16 mouse cellular contexts compared by ENCODE assay signal in the genomic region with DNA sequence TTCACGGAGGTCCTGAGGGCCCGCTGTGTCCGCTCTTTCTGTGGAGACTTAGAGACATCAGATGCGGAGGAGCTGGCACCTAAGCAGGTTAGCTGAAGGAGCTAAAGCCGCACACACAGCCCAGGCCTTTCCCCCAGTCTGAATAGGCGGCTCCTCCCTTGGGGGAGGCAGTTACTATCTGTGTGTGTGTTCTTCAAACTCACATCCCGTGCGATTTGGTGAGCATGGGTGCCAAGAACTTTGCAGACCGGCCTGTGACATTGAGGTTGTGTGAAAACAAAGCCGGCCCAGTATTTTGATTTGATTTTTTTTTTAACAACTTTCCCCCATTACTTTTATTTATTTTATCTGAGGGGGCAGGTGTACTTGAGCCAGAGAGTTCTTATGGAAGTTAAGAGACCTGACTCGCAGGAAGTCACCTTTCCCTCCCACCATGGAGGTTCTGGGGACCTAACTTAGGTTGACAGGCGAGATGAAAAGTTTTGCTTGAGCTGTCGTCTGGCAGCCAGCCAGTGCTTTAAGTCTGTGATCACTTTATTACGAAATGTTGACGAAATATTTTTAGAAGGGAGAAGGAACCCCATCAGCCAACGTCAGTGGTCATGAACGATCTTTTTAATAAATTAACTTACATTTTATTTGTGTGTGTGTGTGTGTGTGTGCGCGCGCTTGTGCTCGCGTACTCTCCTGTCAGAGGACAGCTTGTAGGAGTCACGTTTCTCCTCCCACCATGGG. TPM values are rescaled to one million over a fixed set of nuclear protein-coding genes. Genes with fewer than 3 reads are reported as not detected.
DNase-seq lines count a peak whose midpoint lies in the region; ATAC-seq and TF ChIP-seq lines count a peak whose summit lies in the region.
"Had no signal": no experiment of that assay in that cellular context is flagged by ENCODE, and none has a peak within 500 bp of the region (broad histone marks: within the 10 kb centered on the region; RNA-seq: fewer than 3 reads in every experiment).

No protein-coding gene starts in this region.

- no peak for TF ChIP-seq CTCF in liver, adult 2 months (IDR thresholded peaks at IDR 0.05; ENCODE audit: low read depth, low read length)
- no peak for TF ChIP-seq CTCF in cerebellum, adult 2 months (IDR thresholded peaks at IDR 0.05; ENCODE audit: borderline replicate concordance, insufficient read depth, low read depth, low read length)

- H3K79me2 ChIP-seq in liver, adult 2 months (ENCODE audit: control insufficient read depth, insufficient read depth, low read length): peaks cover 26% of the 10 kb centered on the region; the same call in 1 of the 2 replicates

- H3K9ac ChIP-seq in liver, adult 2 months (ENCODE audit: low read depth, low read length): peak overlapping the region; percentile 31; the same call in 1 of the 2 replicates
- H3K9ac ChIP-seq in liver, embryonic 12.5 days: no peak overlapping the region
- H3K9ac ChIP-seq in lung, embryonic 16.5 days (ENCODE audit: low read length): no peak overlapping the region
- no peak overlapping the region for H3K9ac ChIP-seq in hindbrain, embryonic 12.5 days
- H3K9ac ChIP-seq: forebrain, embryonic 13.5 days; heart, embryonic 13.5 days; liver, embryonic 14.5 days had no signal

- H3K36me3 ChIP-seq in liver, adult 2 months (ENCODE audit: control insufficient read depth, insufficient read depth, low read length): no peaks in the 10 kb centered on the region
- 0 out of 2 replicates have a peak, but pooled peaks cover 10% of the 10 kb centered on the region for H3K36me3 ChIP-seq in liver, embryonic 12.5 days
- H3K36me3 ChIP-seq in lung, embryonic 16.5 days (ENCODE audit: control insufficient read depth, insufficient read depth, low read length): no peaks in the 10 kb centered on the region
- no peaks in the 10 kb centered on the region for H3K36me3 ChIP-seq in hindbrain, embryonic 12.5 days
- H3K36me3 ChIP-seq: heart, embryonic 13.5 days had no signal

- no peak overlapping the region for H3K4me3 ChIP-seq in liver, adult 2 months (ENCODE audit: insufficient read depth, low read depth, low read length)
- no peak overlapping the region for H3K4me3 ChIP-seq in liver, embryonic 12.5 days
- H3K4me3 ChIP-seq in lung, embryonic 16.5 days (ENCODE audit: low read length): no peak overlapping the region
- no peak overlapping the region for H3K4me3 ChIP-seq in hindbrain, embryonic 12.5 days
- no peak overlapping the region for H3K4me3 ChIP-seq in cerebellum, adult 2 months (replicated peaks; ENCODE audit: insufficient read depth, low read depth, low read length)
- H3K4me3 ChIP-seq: forebrain, embryonic 13.5 days; heart, embryonic 13.5 days had no signal

- 49% methylated on average over 23 of the region's 23 CpGs for WGBS in liver, adult 2 months
- 75% methylated on average over 23 of the region's 23 CpGs for WGBS in liver, embryonic 12.5 days (ENCODE audit: insufficient replicate concordance)
- 31% methylated on average over 23 of the region's 23 CpGs for WGBS in lung, embryonic 16.5 days
- 73% methylated on average over 23 of the region's 23 CpGs for WGBS in hindbrain, embryonic 12.5 days
- 83% methylated on average over 23 of the region's 23 CpGs for WGBS in cerebellum, adult 2 months

- H3K9me3 ChIP-seq in liver, embryonic 12.5 days (replicated peaks): no peaks in the 10 kb centered on the region
- H3K9me3 ChIP-seq in lung, embryonic 16.5 days (ENCODE audit: control insufficient read depth, low read length): no peaks in the 10 kb centered on the region
- H3K9me3 ChIP-seq in hindbrain, embryonic 12.5 days (replicated peaks): no peaks in the 10 kb centered on the region
- H3K9me3 ChIP-seq: forebrain, embryonic 13.5 days; heart, embryonic 13.5 days had no signal

- H3K4me1 ChIP-seq in liver, adult 2 months (ENCODE audit: control insufficient read depth, insufficient read depth, low read length): peaks cover 53% of the 10 kb centered on the region
- H3K4me1 ChIP-seq in liver, embryonic 12.5 days: peaks cover 52% of the 10 kb centered on the region
- H3K4me1 ChIP-seq in lung, embryonic 16.5 days (replicated peaks; ENCODE audit: control insufficient read depth, insufficient read depth, low read length): peaks cover 27% of the 10 kb centered on the region
- peaks cover 28% of the 10 kb centered on the region for H3K4me1 ChIP-seq in hindbrain, embryonic 12.5 days
- no peaks in the 10 kb centered on the region; the same call in 1 of the 2 replicates for H3K4me1 ChIP-seq in cerebellum, adult 2 months (ENCODE audit: control insufficient read depth, insufficient read depth, low read length)

- H3K4me2 ChIP-seq in liver, embryonic 12.5 days: no peak overlapping the region
- H3K4me2 ChIP-seq in lung, embryonic 16.5 days (ENCODE audit: low read depth, low read length): no peak overlapping the region
- H3K4me2 ChIP-seq in hindbrain, embryonic 12.5 days (replicated peaks): no peak overlapping the region
- H3K4me2 ChIP-seq: forebrain, embryonic 13.5 days; heart, embryonic 13.5 days had no signal

- TF ChIP-seq POLR2A in liver, adult 2 months (IDR thresholded peaks at IDR 0.05; ENCODE audit: extremely low read depth, insufficient read depth, low read length): no peak
- no peak for TF ChIP-seq POLR2A in cerebellum, adult 2 months (IDR thresholded peaks at IDR 0.05; ENCODE audit: borderline replicate concordance, insufficient read depth, low read length)

- peak; percentile 61 for DNase-seq in liver, adult 2 months (ENCODE audit: extremely low read depth, low read depth, low spot score)
- DNase-seq in thymus, postnatal 0 days (ENCODE audit: low spot score): peak; percentile 18
- DNase-seq in thymus, adult 18-20 months: no peak
- DNase-seq in cerebellum, adult 2 months: no peak
- DNase-seq: adrenal gland, postnatal 25 days; cerebellum, adult 9-10 months; embryo, embryonic 11 days; gastrocnemius, postnatal 36 days; left cerebral cortex, postnatal 4 days had no signal

- no peak for ATAC-seq in liver, embryonic 12.5 days
- no peak for ATAC-seq in lung, embryonic 16.5 days (ENCODE audit: low read depth)
- no peak for ATAC-seq in hindbrain, embryonic 12.5 days (ENCODE audit: low FRiP score)
- ATAC-seq: forebrain, embryonic 13.5 days; inflammation-experienced regulatory T-cells, adult 6 months had no signal

- H3K27ac ChIP-seq in liver, adult 2 months (replicated peaks; ENCODE audit: insufficient read depth, low read depth, low read length): peak overlapping the region; percentile 96
- no peak overlapping the region for H3K27ac ChIP-seq in liver, embryonic 12.5 days
- peak overlapping the region; percentile 47; the same call in 1 of the 2 replicates for H3K27ac ChIP-seq in lung, embryonic 16.5 days (ENCODE audit: low read length)
- H3K27ac ChIP-seq in hindbrain, embryonic 12.5 days: no peak overlapping the region
- H3K27ac ChIP-seq in cerebellum, adult 2 months (ENCODE audit: insufficient read depth, low read length): no peak overlapping the region
- H3K27ac ChIP-seq: forebrain, embryonic 13.5 days; heart, embryonic 13.5 days; liver, embryonic 14.5 days had no signal

- no peaks in the 10 kb centered on the region for H3K27me3 ChIP-seq in liver, adult 2 months (ENCODE audit: control insufficient read depth, insufficient read depth, low read length)
- peaks cover 6% of the 10 kb centered on the region; the same call in 1 of the 2 replicates for H3K27me3 ChIP-seq in liver, embryonic 12.5 days (replicated peaks)
- H3K27me3 ChIP-seq in lung, embryonic 16.5 days (ENCODE audit: control insufficient read depth, insufficient read depth, low read depth, low read length): peaks cover 10% of the 10 kb centered on the region; the same call in 1 of the 2 replicates
- peaks cover 50% of the 10 kb centered on the region for H3K27me3 ChIP-seq in hindbrain, embryonic 12.5 days
- no peaks in the 10 kb centered on the region for H3K27me3 ChIP-seq in cerebellum, adult 2 months (ENCODE audit: control insufficient read depth, insufficient read depth, low read length)

RNA-seq across cellular contexts. Expression of a gene that starts 3.2 kb away (rescaled TPM):
- 19.0 and 22.4 TPM in 2 replicates for total RNA-seq in liver, adult 2 months (2014; rRNA removed)
- 36.5 and 37.8 TPM in 2 replicates for polyA plus RNA-seq in liver, adult 2 months (2012; rRNA removed)
- polyA plus RNA-seq in liver, embryonic 12.5 days (2016; fragmentation: Nextera tagmentation; extraction: Ambion mirVana): 15.3 and 17.0 TPM in 2 replicates
- 31.2 and 33.5 TPM in 2 replicates for polyA plus RNA-seq in thymus, postnatal 0 days (2015; fragmentation: Nextera tagmentation; extraction: Ambion mirVana)
- polyA plus RNA-seq in lung, embryonic 16.5 days (2015; fragmentation: Nextera tagmentation; extraction: Ambion mirVana): 6.1 and 6.4 TPM in 2 replicates
- polyA plus RNA-seq in hindbrain, embryonic 12.5 days (2016; fragmentation: Nextera tagmentation; extraction: Ambion mirVana): 6.0 and 6.6 TPM in 2 replicates
- 5.9 and 6.3 TPM in 2 replicates for polyA plus RNA-seq in cerebellum, adult 2 months (2012; rRNA removed)

RNA-seq across cellular contexts. Expression of a gene that starts 20.2 kb away (rescaled TPM):
- 223 and 231 TPM in 2 replicates for total RNA-seq in liver, adult 2 months (2014; rRNA removed)
- 263 and 314 TPM in 2 replicates for polyA plus RNA-seq in liver, adult 2 months (2012; rRNA removed)
- 47.5 and 51.3 TPM in 2 replicates for polyA plus RNA-seq in liver, embryonic 12.5 days (2016; fragmentation: Nextera tagmentation; extraction: Ambion mirVana)
- 57.7 and 58.4 TPM in 2 replicates for polyA plus RNA-seq in thymus, postnatal 0 days (2015; fragmentation: Nextera tagmentation; extraction: Ambion mirVana)
- 113 and 118 TPM in 2 replicates for polyA plus RNA-seq in lung, embryonic 16.5 days (2015; fragmentation: Nextera tagmentation; extraction: Ambion mirVana)
- polyA plus RNA-seq in hindbrain, embryonic 12.5 days (2016; fragmentation: Nextera tagmentation; extraction: Ambion mirVana): 63.9 and 64.4 TPM in 2 replicates
- 59.6 and 64.8 TPM in 2 replicates for polyA plus RNA-seq in cerebellum, adult 2 months (2012; rRNA removed)

Comparison
In these comparisons a context has a peak if more than half of its experiments do, and no peak if none do; other contexts are left out.
1. DNase-seq: peak in liver, adult 2 months (single experiment) and thymus, postnatal 0 days (single experiment); none in thymus, adult 18-20 months (0 of 2) and cerebellum, adult 2 months (0 of 2).
2. H3K27ac ChIP-seq: peak in liver, adult 2 months (single experiment) and lung, embryonic 16.5 days (single experiment); none in liver, embryonic 12.5 days (single experiment), hindbrain, embryonic 12.5 days (single experiment) and cerebellum, adult 2 months (single experiment).